Mouse (Mus musculus) v-Abl transformed pro-B cells (cell line): ENCODE data around the gene Focad.

Experiments
- in situ Hi-C, 2 experiments: fragments of 400-800 bp; cut with MboI; formaldehyde crosslinking; loops; one replicate each; pipeline ENCODE4 v1.15.1; 2025; ENCODE audit not compliant: unreplicated experiment in 2 of 2

The Focad gene

DNA sequence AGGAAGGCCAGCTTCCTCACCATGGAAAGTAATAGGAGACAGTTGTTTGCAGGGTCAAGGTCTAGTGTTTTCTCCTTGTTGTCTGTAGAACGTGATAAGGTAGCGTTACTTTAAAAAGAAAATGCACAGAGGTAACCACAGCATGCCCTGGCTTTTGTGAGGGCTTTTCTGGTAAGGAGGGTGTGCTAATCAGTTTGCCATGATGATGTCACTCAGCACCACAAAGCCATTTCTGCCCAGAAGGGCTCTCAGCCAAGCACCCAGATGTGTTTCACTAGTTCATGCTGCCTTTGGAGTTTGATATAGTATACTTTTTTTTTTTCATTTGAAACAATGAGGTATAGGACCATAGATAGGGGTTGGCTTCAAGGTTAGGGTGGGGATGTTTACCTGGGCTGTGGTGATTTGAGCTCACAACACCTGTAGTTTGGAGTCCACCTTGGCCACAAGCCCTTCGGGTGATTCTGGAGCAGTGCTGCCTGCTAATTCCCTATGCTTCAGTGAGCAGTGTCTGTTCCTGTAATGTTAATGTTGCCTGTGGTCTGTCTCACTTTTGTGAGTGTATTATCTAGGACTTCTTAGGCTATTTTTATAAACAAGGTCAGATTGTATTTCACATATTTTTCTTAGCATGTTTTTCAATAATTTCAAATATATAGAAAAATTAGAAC lies 61.2 kb downstream of the Focad start:
- in situ Hi-C loops: no loop called here

DNA sequence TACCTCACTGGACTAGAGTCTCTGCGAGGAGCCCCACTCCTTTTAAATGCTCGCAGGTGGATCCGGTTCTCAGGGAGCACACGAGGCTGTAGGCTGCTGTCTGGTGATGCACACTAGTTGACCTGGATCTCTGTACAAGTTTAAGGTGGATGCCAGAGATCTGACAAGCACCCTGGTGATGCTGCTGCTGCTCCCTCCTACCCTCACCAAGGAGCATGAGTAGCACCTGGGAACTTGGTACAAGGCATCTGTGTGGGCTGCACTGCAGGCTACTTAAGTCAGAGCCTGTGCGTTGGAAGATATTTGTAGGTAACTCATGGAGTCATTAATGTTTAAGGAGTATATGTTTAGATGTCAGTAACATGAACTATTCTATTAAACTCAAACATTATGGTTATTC lies 62.5 kb downstream of the Focad start:
- in situ Hi-C loops: no loop called here

DNA sequence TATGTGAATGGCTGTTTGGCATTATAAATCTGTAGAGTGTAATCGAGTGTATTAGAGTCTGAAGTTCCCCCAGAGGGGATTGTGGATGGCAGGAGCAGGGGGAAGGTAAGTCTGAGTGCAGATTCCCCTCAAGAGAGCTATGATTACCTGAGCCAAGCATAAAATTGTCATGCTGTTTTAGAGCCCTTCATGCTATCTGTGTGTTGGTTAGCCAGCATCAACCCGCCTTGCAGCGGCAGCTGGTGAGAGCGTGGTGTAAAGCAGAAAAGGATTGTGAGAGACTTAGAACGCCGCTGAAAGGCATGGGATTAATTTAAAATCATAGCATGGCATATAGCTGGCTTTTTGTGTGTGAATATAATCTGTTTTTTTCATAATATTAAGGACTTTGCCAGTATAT lies 63.2 kb downstream of the Focad start:
- in situ Hi-C loops: no loop called here

DNA sequence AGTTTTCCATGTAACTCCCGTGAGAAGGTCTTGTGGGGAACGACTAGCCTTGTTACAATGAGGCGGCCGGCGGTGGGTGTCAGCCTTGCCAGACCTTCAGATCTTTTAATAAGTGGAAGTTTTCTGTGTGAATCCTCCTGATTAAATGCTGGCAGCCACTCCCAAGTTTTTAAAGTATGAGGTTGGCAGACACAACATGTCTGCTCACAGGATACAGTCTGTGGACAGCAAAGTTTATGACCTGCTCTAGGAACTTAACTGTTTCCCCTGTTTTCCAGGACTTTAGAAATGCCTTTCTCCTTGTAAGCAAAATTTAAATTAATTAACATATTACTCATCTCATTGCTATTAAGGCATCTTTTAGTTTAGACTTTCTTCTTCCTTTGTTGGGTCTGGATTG lies 64.8 kb downstream of the Focad start:
- in situ Hi-C loops: no loop called here

DNA sequence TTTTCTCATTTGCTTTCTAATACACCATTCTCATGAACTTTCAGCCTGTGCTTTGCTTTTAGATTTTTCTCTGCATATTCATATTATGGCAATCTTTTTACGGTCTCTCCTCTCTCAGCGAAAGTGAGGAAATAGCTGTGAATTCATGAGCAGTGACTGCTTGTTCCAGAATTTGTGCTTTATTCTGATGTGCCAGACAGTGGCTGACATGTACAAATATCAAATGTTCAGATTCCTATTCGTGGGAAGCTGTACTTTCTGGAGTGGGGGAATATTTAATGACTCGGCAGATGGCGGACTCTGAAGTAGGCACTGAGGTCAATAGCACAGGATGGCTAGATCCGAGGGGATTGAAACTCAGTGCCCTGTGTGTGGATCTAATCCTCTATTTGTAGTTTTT lies 65.3 kb downstream of the Focad start:
- in situ Hi-C loops: no loop called here

DNA sequence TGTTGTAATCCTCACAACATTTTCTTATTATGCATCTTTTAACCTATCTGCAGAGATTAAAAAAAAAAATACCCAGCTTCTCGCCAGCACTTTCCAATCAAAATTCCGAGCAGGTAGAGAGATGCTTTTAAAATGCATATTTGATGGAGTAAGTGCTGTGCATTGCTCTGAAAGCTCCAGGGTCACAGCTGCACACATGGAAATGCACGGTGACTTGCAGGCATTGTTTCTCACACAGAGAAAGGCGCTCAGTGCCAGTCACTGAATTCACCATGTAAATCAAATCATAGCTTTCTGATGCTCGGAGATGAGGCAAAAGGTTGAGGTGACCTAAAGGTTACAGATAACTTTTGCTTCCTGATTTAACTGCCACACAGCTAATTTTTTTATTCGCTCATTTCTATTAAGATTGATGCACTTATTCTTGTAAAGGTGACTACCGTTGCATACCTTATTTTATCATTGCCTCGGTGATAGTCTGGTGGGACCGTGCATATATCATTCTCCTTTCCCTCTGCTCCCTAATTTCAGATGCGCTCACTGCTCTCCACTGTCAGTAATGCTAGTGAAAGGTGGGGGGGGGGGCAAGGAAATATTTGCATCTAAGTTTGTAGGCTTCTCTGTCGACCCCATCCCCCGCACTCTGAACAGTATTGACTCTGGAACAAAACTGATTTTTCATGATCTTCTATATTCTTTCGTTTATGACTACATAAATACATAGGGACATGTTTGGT lies 69.2 kb downstream of the Focad start:
- in situ Hi-C loops: no loop called here

DNA sequence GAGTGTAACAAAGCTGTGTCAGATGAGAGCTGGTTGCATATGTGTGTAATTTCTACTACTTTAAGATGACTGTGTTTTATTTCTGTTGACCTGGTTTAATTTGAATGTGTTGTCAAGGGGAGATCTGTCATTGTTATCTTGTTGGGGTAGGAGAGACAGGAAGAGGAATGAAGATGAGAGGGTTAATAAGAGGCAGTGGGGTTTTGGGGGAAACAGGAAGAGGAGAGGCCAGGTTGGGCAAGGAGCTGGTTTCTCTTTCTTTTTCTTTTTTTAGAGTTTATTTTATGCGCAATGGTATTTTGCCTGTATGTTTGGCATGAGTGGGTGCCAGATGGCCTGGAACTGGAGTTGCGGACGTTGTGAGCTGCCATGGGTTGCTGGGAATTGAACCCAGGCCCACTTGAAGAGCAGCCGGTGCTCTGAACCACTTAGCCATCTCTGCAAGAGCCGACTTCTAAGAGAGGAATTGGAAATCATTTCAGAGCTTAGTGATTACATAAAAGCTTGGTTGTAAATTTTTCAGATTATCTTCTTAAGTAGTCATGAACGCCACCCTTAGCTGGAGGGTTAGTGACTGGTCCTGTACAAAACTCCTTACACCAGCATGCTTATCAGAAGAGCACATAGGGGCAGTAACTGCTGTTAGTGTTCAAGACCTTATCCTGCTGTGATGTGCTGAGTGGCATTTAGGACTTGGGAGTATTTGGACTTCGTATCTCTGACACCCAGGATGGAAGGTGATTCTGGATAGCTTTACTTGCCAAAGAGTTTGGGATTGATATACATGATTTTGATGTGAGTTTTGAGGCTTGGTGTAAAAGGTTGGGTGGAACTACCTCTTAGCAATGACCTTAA lies 72.8 kb downstream of the Focad start:
- in situ Hi-C loops: no loop called here

DNA sequence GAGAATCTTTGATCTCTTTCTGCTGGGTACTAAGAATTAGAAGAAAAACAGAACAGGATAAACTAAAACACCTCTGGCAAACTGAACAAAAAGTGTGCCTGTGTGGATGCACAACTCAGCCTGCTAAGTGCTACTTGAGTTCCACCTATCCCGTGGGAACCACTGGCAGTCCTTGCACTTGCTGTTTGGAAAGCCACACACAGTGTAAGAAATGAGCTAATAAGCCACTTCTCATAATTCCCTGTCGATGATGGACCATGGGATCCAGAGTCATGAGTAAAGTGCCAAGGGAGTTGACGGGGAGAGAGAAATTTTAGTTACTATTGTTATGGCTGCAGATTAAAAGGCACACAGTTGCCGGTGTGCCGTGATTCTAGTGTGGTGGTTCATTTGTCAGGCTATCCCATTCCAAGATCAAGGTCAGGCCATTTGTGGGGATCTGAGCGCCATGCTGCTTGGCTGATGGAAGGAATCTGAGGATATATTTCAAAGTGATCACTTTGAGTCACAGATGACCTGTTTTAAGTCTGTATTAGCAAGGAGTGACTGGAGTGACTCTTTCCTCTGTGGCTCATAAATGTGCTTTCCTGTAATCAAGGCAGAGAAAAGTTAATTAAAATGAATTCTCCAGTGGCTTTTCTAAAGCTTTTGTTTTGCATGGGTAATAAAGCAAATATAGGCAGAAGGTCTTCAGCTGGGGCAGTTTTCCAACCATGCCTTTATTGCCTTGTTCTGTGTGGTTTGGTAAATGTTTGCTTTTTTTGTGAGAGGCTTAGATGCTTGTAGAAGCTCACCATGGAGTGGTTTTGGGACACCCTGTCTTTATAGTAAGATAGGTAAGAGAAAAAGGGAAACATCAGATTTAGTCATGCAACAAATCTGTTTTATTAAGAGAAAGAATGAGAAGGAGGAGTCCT lies 80.9 kb downstream of the Focad start:
- in situ Hi-C loops: no loop called here

DNA sequence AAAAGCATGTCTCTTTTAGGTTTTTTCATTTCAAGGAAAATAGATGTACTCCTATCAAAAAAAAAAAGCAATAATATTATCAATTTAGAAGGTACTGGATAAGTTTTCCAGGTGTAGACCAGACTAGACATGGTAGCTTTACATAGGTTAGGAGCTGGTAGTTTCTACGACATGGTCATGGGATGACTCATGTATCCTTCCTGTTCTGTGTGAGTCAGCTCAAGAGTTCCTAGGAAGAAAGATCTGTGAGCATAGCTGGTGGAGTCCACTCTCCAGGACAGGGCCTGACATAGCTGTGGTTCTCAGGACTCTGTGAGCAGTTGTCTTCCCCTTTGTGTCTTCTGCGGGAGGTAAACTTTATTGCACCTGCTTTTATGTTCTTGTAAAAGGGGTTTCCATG lies 84.9 kb downstream of the Focad start:
- in situ Hi-C loops: no loop called here

DNA sequence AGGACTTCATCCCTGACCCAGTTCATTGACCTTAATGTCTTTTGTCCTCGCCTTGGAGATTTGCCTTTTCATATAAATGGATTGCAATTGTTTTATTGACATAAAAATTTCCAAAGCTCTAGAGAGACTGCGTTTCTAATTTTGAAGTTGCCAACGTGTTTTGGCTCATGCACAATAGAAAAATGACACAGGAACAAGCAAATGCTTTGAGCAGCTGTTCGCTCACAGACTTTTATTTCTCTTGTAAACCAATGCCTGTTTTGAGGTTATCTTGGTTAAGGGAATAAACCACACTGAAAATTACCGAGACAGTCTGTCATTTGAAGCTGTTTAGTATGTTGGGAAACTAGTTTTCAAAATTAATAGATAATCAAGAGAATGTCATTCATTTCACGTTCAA lies 89.9 kb downstream of the Focad start:
- in situ Hi-C loops: no loop called here

DNA sequence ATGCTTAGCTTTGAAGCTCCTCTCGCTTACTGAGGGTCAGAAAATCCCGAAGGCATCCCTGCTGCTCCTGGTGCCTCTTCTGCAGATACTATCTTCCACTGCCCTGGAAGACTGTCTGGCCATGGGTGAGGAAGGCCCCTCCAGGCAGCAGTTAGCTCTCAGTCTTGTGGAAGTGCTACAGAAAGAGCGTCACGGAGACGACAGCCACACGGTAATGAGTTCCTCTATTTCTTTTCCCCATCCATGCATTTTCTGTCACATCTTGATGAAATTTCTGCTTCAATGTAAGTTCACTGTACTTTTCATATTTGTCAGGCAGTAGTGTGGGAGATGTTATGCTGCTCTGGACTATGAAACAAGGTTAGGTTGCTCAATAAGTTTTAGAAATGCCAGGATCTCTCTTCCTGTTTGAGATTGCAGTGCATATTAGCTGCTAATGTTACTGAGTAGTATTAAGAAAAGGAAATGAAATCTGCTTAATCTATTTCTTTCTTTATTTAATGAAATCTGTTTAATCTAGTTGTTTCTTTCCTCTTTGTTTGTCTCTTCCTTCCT lies 91.5 kb downstream of the Focad start:
- in situ Hi-C loops: no loop called here

DNA sequence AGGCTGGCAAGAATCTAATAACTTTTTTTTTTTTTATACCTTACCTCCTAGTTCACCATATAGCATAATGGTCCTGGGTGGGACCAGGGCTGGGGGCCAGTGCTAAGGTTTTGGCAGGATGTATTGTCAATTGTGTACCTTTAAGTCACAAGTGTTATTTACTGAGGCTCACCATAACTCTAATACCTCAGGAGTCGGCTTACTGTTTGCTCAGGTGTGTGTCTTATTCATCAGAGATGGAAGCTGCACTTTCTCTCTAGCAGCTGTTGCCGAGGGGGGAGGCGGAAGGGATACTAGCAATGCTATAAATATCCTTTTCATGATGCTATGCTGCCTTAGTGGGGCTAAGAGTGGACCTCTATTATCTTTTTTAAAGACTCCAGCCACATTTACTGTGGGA lies 93.2 kb downstream of the Focad start:
- in situ Hi-C loops: no loop called here

DNA sequence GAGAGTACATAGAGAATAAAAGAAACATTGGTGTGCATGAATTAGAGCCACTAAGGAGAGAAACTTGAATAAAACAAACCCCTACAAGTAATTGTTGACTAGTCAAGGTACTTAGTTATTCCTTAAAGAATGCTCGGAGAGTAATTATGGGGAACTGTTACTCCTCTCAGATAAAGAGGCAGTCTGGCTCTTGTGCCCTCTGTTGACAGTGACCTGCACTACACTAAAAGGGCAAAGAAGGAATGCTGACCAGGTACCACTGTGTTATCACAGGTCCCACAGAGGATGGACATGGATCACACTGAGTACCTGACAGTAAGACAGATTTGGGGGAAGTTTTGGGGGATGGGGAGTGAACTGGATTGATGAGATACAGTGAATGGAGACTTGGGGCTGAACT lies 95.1 kb downstream of the Focad start:
- in situ Hi-C loops: no loop called here

DNA sequence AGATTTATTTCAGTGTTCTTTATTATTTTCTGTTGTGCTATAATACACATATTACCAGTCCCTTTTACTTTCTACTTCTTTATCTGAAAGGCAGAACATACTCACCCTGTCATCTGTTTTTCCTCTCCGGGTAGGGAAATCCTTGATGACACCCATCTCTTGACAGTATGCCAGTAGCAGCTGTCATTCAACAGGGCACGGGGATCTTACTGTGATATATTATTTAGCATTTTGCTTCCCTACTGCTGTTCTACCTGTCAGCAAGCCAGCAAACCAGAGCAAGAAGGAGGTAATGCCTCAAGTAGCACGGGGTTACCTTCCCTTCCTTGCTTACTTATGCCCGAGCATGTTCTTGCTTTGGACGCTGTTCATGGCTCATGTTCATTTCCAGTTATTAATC lies 99.8 kb downstream of the Focad start:
- in situ Hi-C loops: no loop called here

DNA sequence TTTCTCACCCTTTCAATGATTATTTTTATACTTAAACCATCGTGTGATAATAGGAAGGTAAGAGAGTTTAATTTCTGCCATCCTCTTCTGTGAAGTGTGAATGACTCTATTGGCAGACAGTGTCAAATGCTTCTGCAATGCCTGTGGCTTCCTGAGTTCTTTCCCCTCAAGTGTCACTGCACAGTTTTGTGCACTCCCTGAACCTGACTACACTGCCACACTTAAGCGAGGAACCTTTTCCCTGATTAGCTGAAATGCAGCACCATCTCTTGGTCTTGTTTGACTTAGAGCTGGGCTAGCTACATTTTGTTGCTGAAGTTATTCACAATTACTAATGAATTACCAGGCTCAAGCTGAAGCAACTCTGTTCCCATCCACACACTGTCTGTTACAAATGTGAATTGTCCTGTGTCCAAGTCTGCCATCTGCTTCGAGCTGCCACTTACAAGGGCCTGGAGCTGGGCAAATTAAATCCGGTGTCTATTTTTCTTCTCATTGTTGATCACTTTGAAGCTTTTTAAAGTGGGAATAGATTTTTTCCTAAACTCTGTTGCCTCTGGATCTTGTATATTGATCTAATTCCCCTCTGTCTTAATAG lies 101.6 kb downstream of the Focad start:
- in situ Hi-C loops: no loop called here

DNA sequence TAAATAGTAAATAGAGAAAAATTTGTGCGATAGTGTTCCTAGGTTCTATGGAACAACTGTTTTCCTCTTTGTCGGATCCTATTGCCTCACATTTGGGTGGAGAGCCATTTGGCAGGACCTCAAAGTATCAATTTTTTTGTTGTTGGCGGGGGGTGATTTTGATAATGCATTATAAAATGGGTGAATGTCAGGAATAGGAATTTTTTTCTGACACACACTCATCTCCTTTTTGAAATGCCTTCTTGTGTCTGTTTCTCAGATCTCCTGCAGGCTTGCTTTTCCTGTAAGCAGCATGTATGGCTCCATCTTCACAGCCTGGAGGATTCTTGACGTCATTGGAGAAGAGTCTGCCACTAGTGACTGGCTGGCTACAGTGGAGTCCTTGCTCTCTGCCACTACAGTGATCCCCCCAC lies 102.1 kb downstream of the Focad start:
- in situ Hi-C loops: no loop called here

DNA sequence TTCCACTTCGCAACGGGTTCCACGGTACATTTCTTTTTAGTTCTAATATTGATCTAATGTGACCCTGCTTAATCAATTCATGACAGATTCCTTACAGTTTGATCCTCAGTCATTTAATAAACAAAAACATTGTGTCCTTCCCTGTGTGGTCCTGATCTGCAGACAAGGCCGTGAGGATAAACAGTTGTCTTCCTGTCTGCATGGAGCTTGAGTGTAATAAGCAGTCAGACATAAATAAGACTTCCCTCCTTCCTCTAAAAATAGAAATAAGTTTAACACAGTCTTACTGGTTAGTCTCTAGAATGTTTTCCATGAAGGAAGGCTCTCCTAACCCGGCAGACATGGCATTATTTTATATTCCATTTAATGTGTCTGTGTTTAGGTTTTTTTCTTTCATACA lies 102.8 kb downstream of the Focad start:
- in situ Hi-C loops: no loop called here

DNA sequence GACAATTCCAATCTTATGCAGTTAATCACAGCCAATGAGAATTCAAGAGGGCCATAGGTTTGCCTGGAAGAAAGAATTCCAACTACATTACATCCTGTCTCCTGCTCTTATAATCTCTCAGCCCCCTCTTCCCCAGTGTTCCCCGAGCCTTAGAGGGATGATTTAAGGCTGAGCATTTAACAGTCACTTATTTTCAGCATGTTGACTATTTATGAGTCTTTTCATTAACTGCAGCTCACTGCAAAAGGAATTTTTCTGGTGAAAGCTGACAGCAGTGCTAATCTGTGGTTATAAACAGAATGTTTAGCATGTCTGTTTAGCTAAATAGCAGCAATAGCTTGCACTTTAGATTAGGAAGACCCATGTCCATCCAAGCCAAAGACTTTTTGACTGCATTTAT lies 104.8 kb downstream of the Focad start:
- in situ Hi-C loops: no loop called here

DNA sequence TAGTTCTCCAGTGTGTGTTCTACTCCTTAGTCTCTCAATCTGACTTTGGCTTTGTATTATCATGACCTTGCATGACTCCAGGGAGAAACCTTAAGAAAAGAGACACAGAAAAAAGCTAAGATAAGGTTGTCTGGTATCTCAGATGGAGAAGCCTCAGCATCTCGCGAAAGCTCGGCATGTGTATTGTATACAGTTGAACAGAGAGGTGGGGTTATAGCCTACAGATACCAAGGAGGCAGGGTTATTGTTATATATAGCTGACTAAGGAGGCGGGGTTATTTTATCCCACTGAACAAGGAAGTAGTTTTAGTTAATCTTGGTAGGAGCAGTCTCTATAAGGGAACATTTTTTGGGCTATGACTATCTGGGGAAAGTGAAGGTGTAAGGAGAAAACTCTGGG lies 106.6 kb downstream of the Focad start:
- in situ Hi-C loops: no loop called here

DNA sequence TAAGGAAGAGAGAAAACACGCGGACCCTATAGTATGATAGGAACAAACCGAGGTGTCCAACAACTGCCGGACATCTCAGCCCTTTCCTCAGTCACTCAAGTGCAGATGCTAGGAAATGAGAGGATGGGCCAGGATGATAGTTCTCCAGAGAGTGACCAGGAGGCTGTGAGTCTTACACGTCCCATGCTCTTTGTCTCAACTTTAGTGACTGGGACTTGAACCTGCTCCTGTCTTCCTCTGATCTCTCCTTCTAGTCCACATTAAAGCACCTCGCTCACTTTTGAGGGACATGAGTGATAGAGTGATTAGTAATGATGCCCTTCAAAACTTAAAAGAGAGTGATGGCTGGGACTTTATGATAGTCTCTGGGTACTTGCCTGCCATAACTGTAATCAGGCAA lies 114.2 kb downstream of the Focad start:
- in situ Hi-C loops: no loop called here
